Mouse (Mus musculus) neutrophil, adult 5-6 weeks (primary cell): Measurements from ENCODE around the gene Ccdc158. TPM values are rescaled to one million over a fixed set of nuclear protein-coding genes. Genes with fewer than 3 reads are reported as not detected.

Experiments
- ATAC-seq: fragments of 151-379, 151-347 bp; 2 replicates; pipeline ENCODE4 v1.8.0; 2017; ENCODE audit warnings: mild to moderate bottlenecking, moderate TSS enrichment; ENCODE audit not compliant: insufficient number of reproducible peaks, poor library complexity, low FRiP score, severe bottlenecking; ENCODE audit errors: extremely low read depth
- total RNA-seq: library from RNA; stranded (forward); fragments of 200-1000 nt; gene quantifications from 2 replicates; pipeline ENCODE4 v1.2.3, GENCODE M21; 2017

Ccdc158 gene
- total RNA-seq, 1 experiment from 2014 or later, result 0.47 TPM

- ATAC-seq, result no peak
Observed at GRCm38 (mm10) chr5:92612756-92613155, 62.3 kb downstream of the Ccdc158 start.

GRCm38 (mm10) chr5:92607492-92608229, 67.4 kb downstream of the Ccdc158 start:
- no peak for ATAC-seq

DNA sequence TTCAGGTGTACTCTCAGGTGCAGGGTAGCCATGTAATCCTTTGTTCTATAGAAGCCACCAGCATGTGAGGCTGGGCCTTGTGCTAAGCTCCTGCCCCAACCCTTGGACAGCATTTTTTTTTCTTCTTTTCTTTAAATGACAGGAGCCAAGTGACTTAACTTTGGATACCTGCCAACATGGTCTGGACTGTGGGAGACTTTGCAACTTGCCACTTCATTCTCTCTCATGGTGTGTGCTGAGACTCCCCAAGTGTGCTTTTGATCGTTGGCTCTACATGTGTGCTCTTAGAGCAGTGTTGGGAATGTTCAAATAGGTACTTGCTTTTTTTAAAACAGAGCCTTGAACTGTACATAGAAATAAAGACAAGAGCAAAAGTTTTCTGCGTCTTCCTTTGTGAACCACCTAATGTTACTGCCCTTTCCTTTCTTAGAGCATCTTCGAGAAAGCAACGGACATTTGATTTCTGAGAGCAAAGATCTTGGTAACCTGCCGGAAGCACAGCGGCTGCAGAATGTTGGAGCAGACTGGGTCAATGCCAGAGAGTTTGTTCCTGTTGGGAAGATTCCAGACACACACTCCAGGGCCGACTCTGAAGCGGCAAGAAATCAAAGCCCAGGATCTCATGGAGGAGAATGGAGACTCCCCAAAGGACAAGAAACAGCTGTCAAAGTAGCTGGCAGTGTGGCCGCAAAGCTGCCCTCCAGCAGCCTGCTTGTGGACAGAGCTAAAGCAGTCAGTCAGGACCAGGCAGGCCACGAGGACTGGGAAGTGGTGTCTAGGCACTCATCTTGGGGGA, 70.4 kb downstream of the Ccdc158 start:
- no peak for ATAC-seq

DNA sequence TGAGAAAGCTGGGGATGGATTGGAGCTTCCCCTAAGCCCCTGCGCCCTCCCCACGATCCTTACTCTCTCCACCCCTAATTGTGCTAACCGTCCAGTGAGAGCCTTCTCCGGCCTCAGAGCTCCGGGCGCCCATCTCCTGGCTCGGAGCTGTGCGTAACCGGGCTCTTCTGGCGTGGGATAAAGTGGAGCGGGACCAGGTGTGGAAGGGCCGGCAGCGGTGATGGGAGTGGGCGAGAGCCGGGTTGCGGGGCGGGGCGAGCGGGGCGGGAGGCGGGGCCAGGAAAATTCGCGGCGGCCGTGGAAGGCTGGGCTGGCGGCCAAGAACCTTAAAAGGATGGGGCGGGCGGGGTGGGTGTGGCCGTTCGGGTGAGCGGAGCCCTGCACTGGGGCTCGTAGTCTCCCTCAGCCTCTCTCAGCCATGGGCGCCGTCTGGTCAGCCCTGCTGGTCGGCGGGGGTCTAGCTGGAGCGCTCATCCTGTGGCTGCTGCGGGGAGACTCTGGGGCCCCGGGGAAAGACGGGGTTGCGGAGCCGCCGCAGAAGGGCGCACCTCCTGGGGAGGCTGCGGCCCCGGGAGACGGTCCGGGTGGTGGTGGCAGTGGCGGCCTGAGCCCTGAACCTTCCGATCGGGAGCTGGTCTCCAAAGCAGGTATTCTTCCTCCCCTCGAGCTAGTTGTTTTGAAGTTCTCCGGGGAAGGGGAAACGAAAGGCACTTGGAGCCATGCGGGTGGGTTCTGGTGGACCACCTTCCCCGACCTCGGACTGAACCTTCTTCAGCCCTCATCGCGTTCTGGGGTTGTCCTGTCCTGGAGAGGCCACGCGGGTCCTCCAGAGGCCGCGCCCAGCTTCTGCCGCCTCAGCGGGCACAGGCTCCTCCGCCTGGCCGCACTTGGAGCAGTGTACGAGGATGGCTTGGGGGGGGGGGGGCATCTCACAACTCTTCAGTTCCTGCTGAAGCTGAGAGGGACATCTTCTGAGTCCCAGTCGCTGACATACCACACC, 72.1 kb downstream of the Ccdc158 start, which contains the start of gene Stbd1:
TSS of gene Stbd1 (plus strand) at position 351 of the 1,000 bp plus-strand sequence.
- ATAC-seq, result 0 out of 2 replicates have a peak, but pooled peaks have one; percentile 16

GRCm38 (mm10) chr5:92599030-92599429, 76.0 kb downstream of the Ccdc158 start:
- no peak for ATAC-seq

DNA sequence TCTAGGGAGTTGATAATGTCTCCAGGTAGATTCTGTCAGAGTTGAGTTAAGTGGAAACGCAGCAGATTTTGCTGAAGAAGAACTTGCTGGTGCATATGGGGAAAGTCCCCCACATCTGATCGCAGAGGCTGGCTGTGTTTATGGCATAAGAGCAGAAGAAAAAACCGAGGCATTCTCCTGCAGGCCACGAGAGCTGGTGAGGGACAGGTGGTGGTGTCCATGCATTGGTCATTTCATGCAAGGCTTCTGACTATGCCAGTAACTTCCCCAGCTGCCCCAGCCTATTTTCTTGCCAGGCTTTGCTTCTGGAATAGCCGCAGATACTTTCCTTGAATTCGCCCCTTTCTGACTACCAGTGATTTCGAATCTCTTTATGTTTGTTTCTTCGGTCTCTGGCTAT, 78.2 kb downstream of the Ccdc158 start:
- ATAC-seq, result no peak

GRCm38 (mm10) chr5:92595026-92595425, 80.0 kb downstream of the Ccdc158 start:
- ATAC-seq, result no peak

DNA sequence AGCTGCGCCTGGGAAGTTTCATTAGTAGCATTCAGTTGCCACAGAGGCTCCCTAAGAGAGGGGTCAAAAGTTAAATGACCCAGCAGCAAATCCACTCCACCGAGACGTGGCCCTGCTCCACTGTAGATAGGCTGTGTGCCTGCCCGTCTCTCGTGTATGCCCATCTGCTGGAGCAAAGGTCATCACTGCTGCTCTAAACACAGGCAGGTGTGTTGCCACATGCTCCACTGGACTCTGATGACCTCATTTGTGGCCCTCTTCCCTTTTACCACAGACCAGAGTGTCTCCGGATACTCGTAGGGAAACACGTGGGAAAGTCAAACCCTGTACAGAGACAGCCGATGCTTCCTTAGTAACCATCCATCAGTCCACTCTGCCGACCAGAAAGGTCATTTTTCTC, 89.1 kb downstream of the Ccdc158 start:
- ATAC-seq, result no peak

DNA sequence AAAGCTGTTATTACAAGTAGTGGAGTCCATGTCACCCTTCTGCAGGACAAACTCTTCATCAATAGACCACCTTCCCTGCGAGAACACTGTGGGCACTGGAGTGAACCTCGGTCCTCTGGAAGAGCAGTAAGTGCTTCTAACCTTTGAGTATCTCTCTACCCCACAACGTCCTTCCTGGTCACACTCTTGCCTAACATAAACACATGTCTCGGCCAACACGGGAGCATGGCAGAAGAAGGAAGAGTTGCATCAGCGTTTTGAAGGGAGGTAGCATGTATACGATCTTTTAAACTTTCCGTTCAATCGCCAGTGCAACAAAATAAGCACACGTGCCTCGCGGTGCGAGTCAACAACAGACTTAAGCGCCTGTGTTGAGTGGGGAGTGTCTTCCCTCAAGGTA, 95.5 kb downstream of the Ccdc158 start:
- ATAC-seq, result no peak

GRCm38 (mm10) chr5:92571232-92571631, 103.8 kb downstream of the Ccdc158 start:
- ATAC-seq, result no peak

DNA sequence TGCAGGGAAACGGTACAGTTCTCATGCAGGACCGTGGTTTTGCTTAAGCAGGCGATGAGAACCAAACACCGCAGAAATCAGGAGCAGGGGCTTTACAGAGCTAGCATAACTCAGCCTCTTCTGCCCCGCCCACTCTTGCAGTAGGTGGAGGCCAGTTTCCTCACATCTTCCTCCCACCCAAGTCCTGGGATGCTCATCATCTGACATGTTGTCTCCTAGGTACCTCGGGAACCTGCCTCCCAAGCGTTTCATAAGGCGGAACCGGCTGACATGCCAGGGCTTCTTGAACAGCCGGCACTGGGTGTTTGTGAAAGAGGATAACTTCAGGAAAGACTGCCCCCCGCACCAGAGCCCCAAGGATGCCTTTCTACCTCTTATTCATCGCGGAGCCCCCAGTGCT, 113.1 kb downstream of the Ccdc158 start:
- ATAC-seq, result no peak

- ATAC-seq, result no peak
Observed at GRCm38 (mm10) chr5:92560201-92560600, 114.9 kb downstream of the Ccdc158 start.

Other genes with a start within 250 kb of the Ccdc158 start
- 42.7 and 43.7 TPM in 2 replicates for gene Nup54, start 240.1 kb downstream of the Ccdc158 start, total RNA-seq
- 63.6 and 64.9 TPM in 2 replicates for gene Scarb2, start 168.4 kb downstream of the Ccdc158 start, total RNA-seq
- not detected in 2 replicates for gene Fam47e, start 120.2 kb downstream of the Ccdc158 start, total RNA-seq
- gene Stbd1, start 72.2 kb downstream of the Ccdc158 start, total RNA-seq, result 0.37 and 0.47 TPM in 2 replicates
- gene Shroom3, start 8.2 kb upstream of the Ccdc158 start, total RNA-seq, result not detected in 2 replicates